Mouse (Mus musculus): ENCODE measurements around the gene Apoh. TPM values are rescaled to one million over a fixed set of nuclear protein-coding genes. Genes with fewer than 3 reads are reported as not detected.

Gene Apoh
- total and polyA plus RNA-seq, 3 experiments, result 0.95 TPM; not detected in 2

- in situ Hi-C loops (cut with MboI; ENCODE audit: low pct_ligation_motif_present, low pct_unique_long_range_greater_than_20kb, low sequenced_read_pairs) (no loop called here), dilution Hi-C loops (cut with MboI; ENCODE audit: extremely low pct_ligation_motif_present, extremely low pct_unique_long_range_greater_than_20kb, low sequenced_read_pairs) (no loop called here)
- Histone ChIP-seq H3K27me3 (replicated peaks) (no peaks in the 10 kb centered on the region), H3K27ac (ENCODE audit: insufficient read depth, low read depth) (no peak overlapping the region), H3K4me1 (ENCODE audit: control insufficient read depth in 1 of 2, insufficient read depth in 2 of 2) (no peaks in the 10 kb centered on the region), H3K4me3 (replicated peaks in 1 of 3; ENCODE audit: low read depth in 2 of 3, low read length in 2 of 3, poor library complexity in 1 of 3) (no peak overlapping the region), H3K36me3 (replicated peaks in 1 of 2; ENCODE audit: control insufficient read depth in 1 of 2, insufficient read depth in 1 of 2, low read length in 1 of 2) (no peaks in the 10 kb centered on the region), H3K4me2 (ENCODE audit: insufficient read depth, low read depth, poor library complexity, severe bottlenecking) (no peak overlapping the region), H3K9me3 (replicated peaks; ENCODE audit: low read length) (no peaks in the 10 kb centered on the region), H3K9ac (ENCODE audit: insufficient read depth, low read depth) (no peak overlapping the region), H3K79me2 (replicated peaks; ENCODE audit: control insufficient read depth, extremely low read depth, insufficient read depth, poor library complexity, severe bottlenecking) (no peaks in the 10 kb centered on the region)
- TF ChIP-seq BHLHE40 (IDR thresholded peaks at IDR 0.05; ENCODE audit: low read depth, low read length), result no peak
- no peak for TF ChIP-seq E2F4 (IDR thresholded peaks at IDR 0.05; ENCODE audit: insufficient replicate concordance, low read depth, low read length)
- no peak for TF ChIP-seq SIN3A (IDR thresholded peaks at IDR 0.05; ENCODE audit: low read length)
- TF ChIP-seq MAZ (IDR thresholded peaks at IDR 0.05; ENCODE audit: low read depth, low read length), result no peak
- TF ChIP-seq SMC3 (IDR thresholded peaks at IDR 0.05; ENCODE audit: low read depth, low read length), result no peak
- TF ChIP-seq USF2 (conservative IDR thresholded peaks at IDR 0.05; ENCODE audit: low read depth, low read length), result no peak
- TF ChIP-seq ELF1 (IDR thresholded peaks at IDR 0.05; ENCODE audit: low read depth, low read length), result no peak
- no peak for TF ChIP-seq CHD1 (IDR thresholded peaks at IDR 0.05; ENCODE audit: low read depth, low read length)
- TF ChIP-seq UBTF (IDR thresholded peaks at IDR 0.05; ENCODE audit: low read depth, low read length), result no peak
- TF ChIP-seq TCF12 (IDR thresholded peaks at IDR 0.05; ENCODE audit: low read depth, low read length), result no peak
- TF ChIP-seq RAD21 (IDR thresholded peaks at IDR 0.05; ENCODE audit: low read depth, low read length), result no peak
- no peak for TF ChIP-seq NRF1 (IDR thresholded peaks at IDR 0.05; ENCODE audit: low read depth, low read length)
- no peak for DNase-seq (ENCODE audit: extremely low read depth)
Observed at GRCm38 (mm10) chr11:108363991-108364390, 20.8 kb downstream of the Apoh start.

- in situ Hi-C loops (cut with MboI; ENCODE audit: low pct_ligation_motif_present, low pct_unique_long_range_greater_than_20kb, low sequenced_read_pairs), result no loop called here
Observed at GRCm38 (mm10) chr11:108364945-108365589, 21.9 kb downstream of the Apoh start.

GRCm38 (mm10) chr11:108365600-108365999 is 22.4 kb downstream of the Apoh start:
- no peaks in the 10 kb centered on the region for H3K27me3 ChIP-seq (replicated peaks)
- dilution Hi-C loops (cut with MboI; ENCODE audit: extremely low pct_ligation_motif_present, extremely low pct_unique_long_range_greater_than_20kb, low sequenced_read_pairs) (no loop called here), in situ Hi-C loops (cut with MboI; ENCODE audit: low pct_ligation_motif_present, low pct_unique_long_range_greater_than_20kb, low sequenced_read_pairs) (no loop called here)
- H3K4me1 ChIP-seq (ENCODE audit: control insufficient read depth in 1 of 2, insufficient read depth in 2 of 2), result peaks cover 0 to 3% of the 10 kb centered on the region in 2 experiments; a peak in 2 of 4 replicates
- no peak for DNase-seq (ENCODE audit: extremely low read depth)
- no peaks in the 10 kb centered on the region for H3K9me3 ChIP-seq (replicated peaks; ENCODE audit: low read length)
- TF ChIP-seq E2F4 (IDR thresholded peaks at IDR 0.05; ENCODE audit: insufficient replicate concordance, low read depth, low read length) (no peak), JUND (conservative IDR thresholded peaks at IDR 0.05; ENCODE audit: low read depth, low read length) (no peak), MAZ (IDR thresholded peaks at IDR 0.05; ENCODE audit: low read depth, low read length) (no peak), ETS1 (conservative IDR thresholded peaks at IDR 0.05; ENCODE audit: low read depth, low read length) (no peak), CHD1 (IDR thresholded peaks at IDR 0.05; ENCODE audit: low read depth, low read length) (no peak)
- no peaks in the 10 kb centered on the region for H3K36me3 ChIP-seq (replicated peaks in 1 of 2; ENCODE audit: control insufficient read depth in 1 of 2, insufficient read depth in 1 of 2, low read length in 1 of 2)
- no peak overlapping the region for H3K4me3 ChIP-seq (replicated peaks in 1 of 3; ENCODE audit: low read depth in 2 of 3, low read length in 2 of 3, poor library complexity in 1 of 3)
- no peak overlapping the region for H3K27ac ChIP-seq (ENCODE audit: insufficient read depth, low read depth)
- no peak overlapping the region for H3K4me2 ChIP-seq (ENCODE audit: insufficient read depth, low read depth, poor library complexity, severe bottlenecking)
- H3K9ac ChIP-seq (ENCODE audit: insufficient read depth, low read depth), result no peak overlapping the region
- no peaks in the 10 kb centered on the region for H3K79me2 ChIP-seq (replicated peaks; ENCODE audit: control insufficient read depth, extremely low read depth, insufficient read depth, poor library complexity, severe bottlenecking)

More at GRCm38 (mm10) chr11:108364945-108365589, 21.9 kb downstream of the Apoh start:
- H3K27ac ChIP-seq (ENCODE audit: insufficient read depth, low read depth), result no peak overlapping the region
- DNase-seq (ENCODE audit: extremely low read depth), result no peak
- no peaks in the 10 kb centered on the region for H3K36me3 ChIP-seq (replicated peaks in 1 of 2; ENCODE audit: control insufficient read depth in 1 of 2, insufficient read depth in 1 of 2, low read length in 1 of 2)
- H3K9ac ChIP-seq (ENCODE audit: insufficient read depth, low read depth), result no peak overlapping the region
- no peaks in the 10 kb centered on the region for H3K27me3 ChIP-seq (replicated peaks)
- no peaks in the 10 kb centered on the region for H3K9me3 ChIP-seq (replicated peaks; ENCODE audit: low read length)
- peaks cover 0 to 2% of the 10 kb centered on the region in 2 experiments; a peak in 2 of 4 replicates for H3K4me1 ChIP-seq (ENCODE audit: control insufficient read depth in 1 of 2, insufficient read depth in 2 of 2)
- H3K4me2 ChIP-seq (ENCODE audit: insufficient read depth, low read depth, poor library complexity, severe bottlenecking), result no peak overlapping the region
- TF ChIP-seq BHLHE40 (IDR thresholded peaks at IDR 0.05; ENCODE audit: low read depth, low read length) (no peak), SIN3A (IDR thresholded peaks at IDR 0.05; ENCODE audit: low read length) (no peak), SMC3 (IDR thresholded peaks at IDR 0.05; ENCODE audit: low read depth, low read length) (no peak)
- H3K4me3 ChIP-seq (replicated peaks in 1 of 3; ENCODE audit: low read depth in 2 of 3, low read length in 2 of 3, poor library complexity in 1 of 3), result no peak overlapping the region
- dilution Hi-C loops (cut with MboI; ENCODE audit: extremely low pct_ligation_motif_present, extremely low pct_unique_long_range_greater_than_20kb, low sequenced_read_pairs), result no loop called here
- no peaks in the 10 kb centered on the region for H3K79me2 ChIP-seq (replicated peaks; ENCODE audit: control insufficient read depth, extremely low read depth, insufficient read depth, poor library complexity, severe bottlenecking)

All from CH12.LX (cell line).